Mouse (Mus musculus): ENCODE measurements around the gene Thbs3.
A peak's percentile ranks its signal among the peaks of the same experiment; 100 is the strongest.

The Thbs3 gene

DNA sequence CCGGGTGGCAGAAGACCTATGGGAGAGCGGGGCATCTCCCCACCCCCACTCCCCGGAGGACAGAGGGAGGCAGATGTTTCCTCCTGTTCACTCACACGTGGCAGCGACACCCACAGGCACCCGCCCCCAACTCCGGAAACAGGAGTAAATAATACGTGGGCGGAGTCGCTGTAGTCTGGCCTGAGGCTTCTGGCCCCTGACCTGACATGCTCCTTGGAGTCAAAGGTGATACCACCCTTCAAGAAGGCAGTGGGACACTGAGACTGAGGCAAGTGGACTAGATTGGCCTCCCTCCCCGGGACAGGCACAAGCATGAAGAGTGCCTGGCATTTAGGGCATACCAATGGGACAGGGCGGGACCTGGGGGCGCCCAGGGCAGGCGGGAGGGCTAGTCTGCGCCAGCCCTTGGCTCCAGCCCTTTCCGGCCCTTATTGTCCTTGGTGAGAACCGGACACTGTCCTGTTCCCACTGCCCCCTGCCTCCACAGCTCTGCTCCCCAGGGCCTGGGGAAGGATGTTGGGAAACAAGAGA is 36.5 kb downstream of the Thbs3 start:
- DNase-seq (ENCODE audit: low spot score), result peak; percentile 78

DNA sequence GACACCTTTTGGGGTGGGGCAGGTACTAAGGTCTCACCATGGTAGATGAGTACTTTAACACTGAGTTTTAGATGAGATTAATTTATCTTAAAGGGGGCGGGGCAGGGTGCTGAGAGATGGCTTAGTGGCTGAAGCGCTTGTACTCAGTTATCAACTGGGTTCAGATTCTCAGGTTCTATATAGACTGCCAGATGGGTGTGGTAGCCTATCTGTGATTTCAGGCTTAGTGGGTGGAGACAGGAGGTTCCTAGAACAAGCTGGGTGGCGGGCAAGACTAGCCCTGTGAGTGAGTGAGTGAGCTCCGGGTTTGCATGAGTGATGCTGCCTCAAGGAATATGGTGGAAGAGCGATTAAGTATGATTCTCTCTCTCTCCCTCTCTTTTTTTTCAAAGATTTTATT is 40.0 kb downstream of the Thbs3 start:
- DNase-seq (ENCODE audit: low spot score), result no peak

DNA sequence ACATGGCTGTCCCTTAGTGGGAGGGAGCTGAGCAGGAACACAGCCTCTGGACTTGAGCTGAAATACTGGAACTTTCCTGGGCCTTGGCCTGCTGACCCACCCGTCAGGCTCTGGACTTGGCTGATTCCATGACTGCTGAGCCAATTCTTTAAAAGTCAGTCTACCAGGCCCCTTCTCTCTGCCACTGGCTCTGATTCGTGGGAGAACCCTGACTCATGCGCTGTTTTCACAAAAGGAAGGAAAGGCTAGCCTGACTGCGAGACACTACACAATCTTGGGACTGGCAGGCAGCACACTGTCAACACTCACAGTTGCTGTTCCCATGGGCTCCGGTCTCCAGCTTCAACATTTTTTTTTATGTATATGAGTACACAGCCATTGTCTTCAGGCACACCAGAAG is 41.2 kb downstream of the Thbs3 start:
- DNase-seq (ENCODE audit: low spot score), result no peak

DNA sequence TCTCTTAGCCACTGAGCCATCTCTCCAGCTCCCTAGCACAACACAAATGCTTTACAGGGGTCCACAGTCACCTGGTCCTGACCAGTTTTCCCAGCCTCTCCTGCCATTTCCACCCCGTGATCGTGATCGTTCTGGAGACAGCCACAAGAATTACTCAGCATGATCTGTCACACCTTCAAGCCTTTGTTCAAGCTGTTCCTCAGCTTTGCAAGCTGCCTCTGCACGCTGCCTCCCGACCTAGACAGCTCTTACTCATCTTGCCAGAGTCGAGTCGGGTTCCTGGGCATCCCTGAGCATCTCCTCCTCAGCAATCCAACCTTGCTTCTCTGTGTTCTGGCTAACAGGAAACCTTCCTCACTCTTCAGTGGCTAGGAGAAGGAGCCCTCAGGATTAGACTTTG is 44.1 kb downstream of the Thbs3 start, which contains the start of gene Dpm3:
Gene Dpm3, plus strand, starts transcription at position 283 of the 400 bp plus-strand sequence.
- no peak for DNase-seq (ENCODE audit: low spot score)

GRCm38 (mm10) chr3:89260211-89260610 is 45.2 kb downstream of the Thbs3 start:
- no peak for DNase-seq (ENCODE audit: low spot score)

DNA sequence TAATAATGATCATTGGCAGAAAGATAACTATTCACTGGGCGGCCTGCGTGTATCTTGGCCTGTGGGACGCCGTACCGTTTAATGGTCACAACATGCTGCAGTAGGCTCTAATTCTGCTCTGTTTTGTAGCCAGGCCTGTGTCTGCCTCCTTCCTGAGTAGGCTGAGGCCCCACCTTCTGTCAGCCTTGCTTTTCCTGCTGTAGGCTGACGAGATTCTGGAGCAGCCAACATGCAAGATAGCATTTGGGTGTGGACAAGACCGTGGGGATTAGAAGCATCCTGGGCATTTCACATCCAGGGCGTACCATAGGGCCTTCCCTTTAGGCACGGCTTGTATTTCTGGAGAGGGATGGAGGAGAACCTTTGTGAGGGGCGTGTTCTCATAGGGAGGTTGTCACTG is 47.4 kb downstream of the Thbs3 start:
- no peak for DNase-seq (ENCODE audit: low spot score)

DNA sequence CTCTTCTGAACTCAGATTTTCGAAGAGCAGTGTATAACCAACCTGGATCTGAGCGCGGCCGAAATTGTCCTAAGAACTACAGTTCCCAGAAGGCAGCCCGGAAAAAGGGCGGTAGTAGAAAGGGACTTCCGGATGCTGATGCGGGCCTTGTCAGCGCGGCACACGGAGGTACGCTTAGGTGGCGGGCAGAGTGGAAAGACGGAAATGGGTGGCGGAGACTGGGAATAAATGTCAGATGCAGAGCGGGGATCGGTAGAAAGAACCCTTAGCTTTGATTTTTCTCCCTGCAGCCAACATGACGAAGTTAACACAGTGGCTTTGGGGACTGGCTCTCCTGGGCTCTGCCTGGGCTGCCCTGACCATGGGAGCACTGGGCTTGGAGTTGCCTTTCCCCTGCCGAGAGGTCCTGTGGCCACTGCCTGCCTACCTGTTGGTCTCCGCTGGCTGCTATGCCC is 51.5 kb downstream of the Thbs3 start:
- peak; percentile 94 for DNase-seq (ENCODE audit: low spot score)

GRCm38 (mm10) chr3:89268916-89269315 is 53.9 kb downstream of the Thbs3 start:
- DNase-seq (ENCODE audit: low spot score), result no peak

DNA sequence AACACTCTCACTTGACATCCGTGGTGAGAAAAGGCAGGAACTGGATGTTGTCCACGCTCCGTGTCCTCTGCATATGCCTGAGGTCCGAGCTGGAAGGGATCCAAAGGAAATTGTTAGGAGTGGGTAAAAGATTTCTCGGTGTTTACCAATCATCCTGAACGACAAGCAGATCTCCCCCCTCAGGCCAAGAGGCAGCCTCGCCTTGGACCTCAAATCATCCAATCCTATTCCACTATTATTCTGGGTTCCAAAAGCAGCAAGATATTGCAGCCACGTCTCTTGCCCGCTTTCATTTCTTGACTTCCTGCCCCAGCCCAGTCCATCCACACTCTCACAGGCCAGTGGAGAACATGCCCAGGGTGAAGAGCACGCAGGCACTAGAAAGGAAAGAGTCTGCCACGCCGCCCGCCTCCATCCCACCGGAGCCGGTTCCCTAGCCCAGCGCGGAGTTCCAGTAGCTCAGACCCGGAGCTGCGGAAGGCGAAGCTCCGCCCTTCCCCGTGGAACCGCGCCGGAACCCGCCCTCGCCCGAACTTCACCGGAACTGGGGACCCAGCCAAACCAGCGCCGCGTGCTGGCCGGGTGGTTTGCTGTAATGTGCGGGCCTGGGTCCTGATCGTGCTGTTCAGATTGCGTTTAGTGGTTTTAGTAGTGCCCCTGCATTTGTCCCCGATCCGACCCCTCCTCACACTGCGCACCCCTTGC is 55.2 kb downstream of the Thbs3 start, which contains the start of gene Slc50a1:
Gene Slc50a1, minus strand, starts transcription at position 520 of the 705 bp plus-strand sequence.
- peak; percentile 79 for DNase-seq (ENCODE audit: low spot score)

DNA sequence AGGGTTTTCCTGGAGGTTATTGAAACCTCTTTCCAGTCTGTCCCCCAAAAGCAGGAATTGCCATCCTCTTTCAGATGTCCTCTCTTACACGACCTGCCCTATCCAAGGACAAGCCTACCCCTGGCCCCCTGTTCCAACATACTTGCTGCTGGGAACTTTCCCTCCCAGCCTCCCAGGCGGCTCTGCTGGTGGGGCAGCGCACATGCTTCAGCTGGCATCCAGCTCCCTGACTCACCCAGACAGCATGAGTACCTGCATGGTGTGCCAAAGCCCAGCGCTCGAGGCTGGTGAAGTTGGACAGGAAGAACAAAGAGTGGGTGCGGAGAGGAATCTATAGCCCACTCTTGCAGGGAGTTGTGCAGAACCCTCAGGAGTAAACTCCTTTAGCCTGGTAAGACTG is 55.9 kb downstream of the Thbs3 start:
- peak; percentile 26 for DNase-seq (ENCODE audit: low spot score)

- DNase-seq (ENCODE audit: low spot score), result no peak
Measured at GRCm38 (mm10) chr3:89271760-89272159, 56.8 kb downstream of the Thbs3 start.

GRCm38 (mm10) chr3:89276061-89276460 is 61.1 kb downstream of the Thbs3 start:
- no peak for DNase-seq (ENCODE audit: low spot score)
